Mouse (Mus musculus) E14TG2a.4 (cell line): ENCODE measurements at regions not wholly inside any gene's neighbourhood (a gene's known extent, or its start where the extent isn't known, plus 50 kb on each side); places are given as distances from the start of the nearest gene placed in this dataset.

Source experiments
- H3K27me3 ChIP-seq: 2 replicates; pipeline ENCODE4 v1.6.1; 2014; ENCODE audit warnings: low read length, control low read depth; ENCODE audit not compliant: insufficient read depth
- H3K36me3 ChIP-seq: 2 replicates; pipeline ENCODE4 v1.6.1; 2014; ENCODE audit warnings: low read length, control low read depth; ENCODE audit not compliant: insufficient read depth
- H3K4me1 ChIP-seq: replicated peaks from 2 replicates; pipeline ENCODE4 v1.6.1; 2014; ENCODE audit warnings: low read depth, low read length, control low read depth
- H3K4me3 ChIP-seq: replicated peaks from 2 replicates; pipeline ENCODE4 v1.5.1; 2014; ENCODE audit warnings: mild to moderate bottlenecking, low read length
- H3K9me3 ChIP-seq: 2 replicates; pipeline ENCODE4 v1.6.1; 2014; ENCODE audit warnings: low read length, control low read depth
- CTCF ChIP-seq: conservative IDR thresholded peaks from 2 replicates; pipeline ENCODE4 v1.5.1; 2014; ENCODE audit warnings: low read length
- NANOG ChIP-seq: IDR thresholded peaks from 2 replicates; pipeline ENCODE4 v1.6.1; 2014; ENCODE audit warnings: borderline replicate concordance, low read length, mixed read lengths
- POU5F1 ChIP-seq: IDR thresholded peaks from 2 replicates; pipeline ENCODE4 v1.6.1; 2014; ENCODE audit warnings: low read length, borderline replicate concordance

DNA sequence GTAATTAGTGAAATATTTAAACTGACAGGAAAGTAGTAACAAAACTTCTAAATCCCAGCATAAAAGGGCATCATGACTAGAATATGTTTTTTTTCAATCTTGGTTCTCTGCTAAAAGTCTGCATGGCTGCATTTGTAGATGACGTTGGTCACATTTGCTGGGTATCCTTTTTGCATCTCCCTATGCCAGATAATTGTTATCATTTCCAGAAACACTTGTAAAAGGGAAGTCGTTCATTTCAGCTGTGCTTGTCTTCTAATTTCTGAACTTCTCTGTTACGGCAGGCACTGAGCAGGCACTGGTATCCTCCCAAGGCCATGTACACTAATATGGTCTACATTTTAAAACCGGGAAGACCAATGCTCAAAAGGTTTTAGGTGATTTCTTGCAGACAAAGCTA lies 69.6 kb upstream of the Rps6ka3 start:
- TF ChIP-seq POU5F1 (no peak), NANOG (no peak), CTCF (no peak)
- Histone ChIP-seq H3K4me3 (no peak overlapping the region), H3K9me3 (no peaks in the 10 kb centered on the region), H3K4me1 (no peaks in the 10 kb centered on the region), H3K27me3 (no peaks in the 10 kb centered on the region), H3K36me3 (no peaks in the 10 kb centered on the region)

DNA sequence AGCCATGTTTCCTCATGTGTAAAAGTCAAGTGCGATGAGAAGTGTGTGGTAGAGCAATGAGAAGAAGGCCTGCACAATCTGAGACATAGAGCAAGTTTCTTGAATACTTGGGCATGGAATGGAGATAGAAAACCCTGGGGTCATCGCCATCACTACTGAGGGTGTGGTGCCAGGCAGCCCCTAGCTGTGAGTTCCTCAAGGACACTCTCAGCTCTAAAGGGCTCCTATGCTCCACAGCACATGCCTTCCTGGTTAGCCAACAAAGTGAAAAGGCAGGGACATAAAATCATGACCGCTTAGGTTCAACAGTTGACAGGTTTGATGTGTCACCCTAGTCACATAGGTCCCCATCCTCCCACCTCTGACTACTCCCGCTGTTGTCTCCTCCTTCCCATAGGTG lies 66.8 kb upstream of the Rps6ka3 start:
- Histone ChIP-seq H3K27me3 (no peaks in the 10 kb centered on the region), H3K36me3 (no peaks in the 10 kb centered on the region), H3K9me3 (peaks cover 20% of the 10 kb centered on the region; the same call in 1 of the 2 replicates), H3K4me1 (no peaks in the 10 kb centered on the region), H3K4me3 (no peak overlapping the region)
- TF ChIP-seq POU5F1 (no peak), NANOG (no peak), CTCF (no peak)

DNA sequence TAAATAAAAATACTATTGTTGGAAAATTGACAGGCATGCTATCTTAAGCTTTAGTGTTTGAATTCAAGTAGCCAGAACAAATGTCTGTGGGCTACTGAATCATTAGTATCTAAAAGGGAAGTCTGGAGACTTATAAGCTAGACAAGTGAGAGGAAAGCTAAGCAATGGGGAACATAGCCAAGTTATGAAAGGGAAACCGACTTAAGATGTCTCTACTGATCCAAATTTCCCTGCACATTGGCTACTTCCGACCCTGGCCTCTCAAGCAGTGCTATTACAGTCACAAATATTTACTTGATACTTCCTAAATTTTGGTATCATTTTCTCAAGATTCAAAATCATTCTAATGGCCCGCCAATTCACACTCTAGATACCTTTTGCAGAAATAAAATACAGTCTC lies 65.4 kb upstream of the Rps6ka3 start:
- H3K4me3 ChIP-seq, result no peak overlapping the region
- no peaks in the 10 kb centered on the region for H3K36me3 ChIP-seq
- peaks cover 29% of the 10 kb centered on the region for H3K9me3 ChIP-seq
- no peaks in the 10 kb centered on the region for H3K27me3 ChIP-seq
- H3K4me1 ChIP-seq, result no peaks in the 10 kb centered on the region
- TF ChIP-seq NANOG (no peak), CTCF (no peak), POU5F1 (no peak)

DNA sequence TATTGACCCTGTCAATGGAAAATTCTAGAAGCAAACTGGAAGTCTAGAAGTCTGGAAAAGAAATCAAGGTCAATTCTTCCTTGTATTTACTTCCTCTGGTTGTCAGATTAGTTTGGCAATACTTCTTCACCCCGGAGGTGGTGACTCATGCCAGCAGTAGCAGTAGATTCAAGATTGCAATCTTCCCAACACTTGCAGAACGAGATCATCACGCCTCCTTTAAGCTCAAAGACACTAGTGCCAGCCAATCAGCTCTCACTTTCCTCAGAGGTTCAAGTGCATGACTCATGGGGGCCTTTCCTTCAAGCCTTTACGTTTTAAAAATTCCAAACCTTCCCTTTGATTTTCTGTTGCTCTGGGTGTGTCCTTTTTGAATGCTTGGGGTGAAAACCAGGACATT lies 64.9 kb upstream of the Rps6ka3 start:
- H3K4me1 ChIP-seq, result no peaks in the 10 kb centered on the region
- no peaks in the 10 kb centered on the region for H3K27me3 ChIP-seq
- H3K9me3 ChIP-seq, result peaks cover 29% of the 10 kb centered on the region
- H3K4me3 ChIP-seq, result no peak overlapping the region
- no peak for TF ChIP-seq NANOG
- TF ChIP-seq CTCF, result no peak
- no peak for TF ChIP-seq POU5F1
- no peaks in the 10 kb centered on the region for H3K36me3 ChIP-seq

DNA sequence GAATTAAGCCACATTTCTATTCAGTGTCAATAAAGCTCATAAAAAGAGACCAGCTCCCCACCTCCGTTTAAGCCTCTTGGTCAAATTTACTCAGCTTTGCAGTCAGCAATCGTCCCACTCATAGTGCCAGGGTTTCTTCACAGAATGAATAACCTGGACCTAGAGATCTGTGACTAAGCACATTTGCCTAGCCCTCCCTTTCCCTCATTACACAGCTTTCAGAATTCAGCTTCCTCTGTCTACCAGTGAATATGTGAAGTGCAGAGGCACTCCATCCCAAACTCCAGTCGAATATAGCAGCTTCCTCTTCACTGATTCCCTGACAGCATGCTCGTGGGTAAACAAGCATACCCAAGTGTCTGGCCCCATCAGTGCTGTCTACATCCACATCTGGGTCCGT lies 54.3 kb upstream of the Rps6ka3 start:
- H3K4me3 ChIP-seq, result no peak overlapping the region
- H3K36me3 ChIP-seq, result no peaks in the 10 kb centered on the region
- H3K9me3 ChIP-seq, result peaks cover 30% of the 10 kb centered on the region
- no peaks in the 10 kb centered on the region for H3K27me3 ChIP-seq
- no peak for TF ChIP-seq NANOG
- TF ChIP-seq CTCF, result no peak
- TF ChIP-seq POU5F1, result no peak
- no peaks in the 10 kb centered on the region for H3K4me1 ChIP-seq

DNA sequence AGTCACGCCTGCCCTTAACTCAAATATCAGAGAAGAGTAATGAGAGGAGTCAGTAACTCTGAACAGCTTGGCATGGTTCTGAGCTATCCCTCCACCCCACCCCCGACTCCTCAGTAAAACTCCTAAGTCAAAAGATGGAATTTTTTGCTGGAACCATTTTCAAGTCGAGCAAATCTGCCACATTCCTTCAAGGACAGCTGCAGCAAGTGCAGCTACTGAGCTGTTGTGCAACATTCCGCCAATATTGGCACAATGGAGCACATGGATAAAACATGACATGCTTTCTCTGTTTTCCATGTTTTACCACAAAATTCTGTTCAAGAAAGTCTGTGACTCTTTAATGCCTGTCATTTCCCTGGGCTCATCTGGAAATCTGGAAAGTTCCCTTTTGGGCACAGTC lies 53.1 kb upstream of the Rps6ka3 start:
- Histone ChIP-seq H3K27me3 (no peaks in the 10 kb centered on the region), H3K4me3 (no peak overlapping the region), H3K36me3 (no peaks in the 10 kb centered on the region), H3K9me3 (peaks cover 37% of the 10 kb centered on the region), H3K4me1 (no peaks in the 10 kb centered on the region)
- TF ChIP-seq CTCF, result no peak

DNA sequence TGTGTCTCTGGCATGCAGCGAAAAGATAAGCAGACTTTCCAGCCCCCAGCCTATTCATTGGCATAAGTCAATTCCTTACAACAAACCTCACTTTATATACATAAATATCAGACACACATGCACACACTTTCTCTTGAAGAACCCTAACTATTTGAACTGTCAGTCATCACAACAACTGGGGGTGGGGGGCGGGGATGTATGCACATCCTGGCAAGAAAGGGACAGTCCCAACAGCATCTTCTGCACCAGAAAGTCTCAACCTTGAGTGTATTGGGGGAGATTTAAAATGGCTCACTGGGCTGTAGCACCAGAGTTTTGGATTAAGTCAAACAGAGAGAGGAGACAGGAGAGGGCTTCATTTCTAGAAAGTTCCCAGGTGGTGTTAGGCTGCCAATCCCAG lies 50.4 kb upstream of the Rps6ka3 start:
- TF ChIP-seq POU5F1, result no peak
- Histone ChIP-seq H3K36me3 (no peaks in the 10 kb centered on the region), H3K4me3 (no peak overlapping the region), H3K4me1 (no peaks in the 10 kb centered on the region), H3K9me3 (peaks cover 37% of the 10 kb centered on the region), H3K27me3 (no peaks in the 10 kb centered on the region)
